Mouse (Mus musculus) left cerebral cortex, postnatal 14 days (tissue): Measurements from ENCODE around the gene Cldnd2. TPM values are rescaled to one million over a fixed set of nuclear protein-coding genes. Genes with fewer than 3 reads are reported as not detected.

Experiments used
- DNase-seq, 2 experiments: peaks; one replicate each; pipeline ENCODE4 v3.0.0; 2021 to 2022; ENCODE audit warnings: low spot score in 2 of 2, mixed read lengths in 1 of 2
- intact Hi-C: fragments of 180-260 bp; cut with DNase I; formaldehyde crosslinking; loops from one replicate; pipeline ENCODE4 v1.15.1; 2025
- total RNA-seq, 2 experiments: library from RNA; stranded (reverse); gene quantifications; 2 replicates each; pipeline ENCODE4 v1.2.3; 2021

Gene Cldnd2
- total RNA-seq, 2 experiments from 2014 or later = not detected

DNA sequence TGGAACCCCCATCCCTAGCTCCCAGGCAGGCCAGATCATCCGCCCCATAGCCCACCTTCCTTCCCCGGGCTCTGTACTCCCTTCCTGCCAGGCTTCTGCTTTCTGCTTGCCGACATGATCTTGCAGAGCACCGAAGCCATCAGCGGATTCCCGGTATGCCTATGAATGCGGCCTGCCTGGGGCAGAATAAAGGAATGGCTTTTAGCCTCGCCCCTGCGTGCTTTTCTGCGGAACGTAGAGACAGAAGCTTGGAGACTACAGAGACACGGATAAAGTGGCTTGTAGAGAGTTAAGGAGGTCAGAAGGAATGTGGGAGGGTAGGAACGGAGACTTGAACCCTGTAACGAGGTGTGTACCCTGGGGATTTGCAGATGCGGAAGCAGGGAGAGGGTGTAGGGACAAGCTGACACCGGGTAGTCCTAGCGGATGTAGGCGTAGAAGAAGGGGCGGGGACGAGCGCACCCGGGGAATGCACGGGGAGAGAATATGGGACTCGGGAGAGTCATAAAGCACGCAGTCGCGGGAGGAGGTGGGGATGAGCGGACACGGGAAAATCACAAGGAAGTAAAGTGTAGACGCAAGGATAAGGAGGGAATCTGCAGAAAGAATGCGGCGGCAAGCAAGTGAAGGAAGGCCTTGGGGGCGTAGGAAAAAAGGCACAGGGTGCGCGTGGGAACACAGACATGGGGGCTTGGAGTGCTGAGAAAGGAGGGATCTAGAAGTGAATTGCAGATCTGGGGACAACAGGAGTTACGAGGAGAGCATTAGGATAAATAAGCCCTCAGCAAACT lies 2.7 kb downstream of the Cldnd2 start:
- intact Hi-C loops = loop anchor here (10.0 kb wide), 1 partner anchor 129 kb away; the partner anchor contains the start of gene Zfp715
- peak; percentile 38 to 66 for DNase-seq

DNA sequence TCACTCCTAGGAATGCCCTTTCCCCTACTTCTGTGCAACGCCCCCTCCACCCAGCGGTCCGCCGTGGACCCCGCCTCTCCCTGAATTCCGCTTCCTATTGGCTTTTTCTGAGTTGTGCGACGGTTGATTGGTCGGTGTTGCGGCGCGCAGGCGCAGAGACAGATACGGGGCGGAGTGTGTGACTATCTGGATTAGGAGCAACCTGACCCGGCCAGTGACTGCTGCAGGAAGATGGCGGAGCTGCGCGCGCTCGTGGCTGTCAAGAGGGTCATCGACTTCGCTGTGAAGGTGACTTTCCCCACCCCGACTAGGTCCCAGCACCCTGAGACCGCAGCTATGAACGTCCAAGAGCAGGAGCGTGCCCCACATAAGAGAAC lies 3.3 kb downstream of the Cldnd2 start, which contains the start of the genes Etfb and Gm45233:
Etfb (plus strand) TSS at position 167 of the 377 bp plus-strand sequence.
Gm45233 (plus strand) TSS at position 212 of the 377 bp plus-strand sequence.
- intact Hi-C loops = loop anchor here (10.0 kb wide), 1 partner anchor 129 kb away; the partner anchor contains the start of gene Zfp715
- peak; percentile 94 to 95 for DNase-seq

GRCm38 (mm10) chr7:43447801-43448200 lies 7.2 kb downstream of the Cldnd2 start:
- DNase-seq = no peak
- intact Hi-C loops = loop anchor here (10.0 kb wide), 1 partner anchor 133 kb away; the partner anchor contains the start of gene Zfp715

DNA sequence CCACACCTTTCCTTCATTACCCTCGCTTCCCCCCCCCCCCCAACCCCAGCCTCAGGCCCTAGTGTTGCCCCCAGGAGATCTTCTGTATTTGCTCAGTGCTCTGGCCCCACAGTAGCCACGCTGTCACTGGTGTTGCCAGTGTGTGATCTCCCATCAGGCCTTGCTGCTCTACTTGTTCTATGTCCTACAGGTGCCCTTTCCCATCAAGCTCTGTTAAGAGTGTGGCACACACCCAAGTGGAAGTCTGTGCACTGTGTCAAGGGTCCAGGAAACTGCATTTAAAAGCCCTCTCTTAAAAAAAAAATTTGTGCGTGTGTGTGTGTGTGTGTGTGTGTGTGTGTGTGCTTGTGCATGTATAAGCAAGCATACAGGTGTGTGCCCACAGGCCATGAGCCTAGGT lies 7.7 kb downstream of the Cldnd2 start:
- intact Hi-C loops = loop anchor here (10.0 kb wide), 1 partner anchor 133 kb away; the partner anchor contains the start of gene Zfp715
- DNase-seq = no peak

DNA sequence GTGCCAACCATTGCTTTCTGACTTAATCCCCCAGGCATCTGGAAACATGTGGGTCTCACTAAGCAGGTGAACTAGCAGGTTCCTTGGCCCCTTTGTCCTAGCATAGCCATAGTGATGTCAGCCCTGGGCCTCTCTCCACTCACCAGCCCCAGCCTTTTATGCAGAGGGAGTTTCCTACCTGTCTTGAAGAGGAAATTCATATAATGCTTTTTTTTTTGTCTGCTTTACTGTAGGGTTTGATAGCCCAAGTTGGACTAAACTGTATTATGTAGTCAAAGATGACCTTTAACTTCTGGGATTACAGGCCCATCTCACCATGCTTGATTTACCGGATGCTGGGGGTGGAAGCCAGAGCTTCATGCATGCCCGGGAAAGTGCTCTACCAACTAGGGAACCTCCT lies 9.2 kb downstream of the Cldnd2 start:
- DNase-seq = no peak
- intact Hi-C loops = loop anchor here (10.0 kb wide), 1 partner anchor 135 kb away; the partner anchor contains the start of gene Zfp715

DNA sequence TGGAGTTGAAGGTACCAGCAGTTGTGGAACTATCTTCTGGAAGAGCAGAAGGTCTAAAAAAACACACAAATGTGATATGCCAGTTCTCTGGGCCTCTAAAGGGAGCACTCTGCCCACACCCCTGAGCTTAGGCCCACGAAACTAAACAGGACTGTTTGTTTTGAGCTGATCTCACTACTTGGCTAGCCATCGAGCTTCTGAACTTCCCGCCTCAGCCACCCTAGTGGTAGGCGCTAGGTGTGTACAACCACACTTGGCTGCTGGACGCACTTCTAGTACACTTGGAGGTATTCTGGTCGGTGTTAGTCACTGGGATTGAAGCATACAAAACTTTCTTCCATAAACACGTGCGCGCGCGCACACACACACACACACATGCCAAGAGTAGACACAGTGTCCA lies 11.1 kb downstream of the Cldnd2 start:
- DNase-seq = no peak
- intact Hi-C loops = no loop called here

- intact Hi-C loops = no loop called here
- no peak for DNase-seq
These were observed 12.0 kb downstream of the Cldnd2 start for GRCm38 (mm10) chr7:43452609-43453008.

- intact Hi-C loops = no loop called here
- DNase-seq = no peak
These were observed 13.2 kb downstream of the Cldnd2 start for GRCm38 (mm10) chr7:43453599-43454355.

- no peak for DNase-seq
- intact Hi-C loops = no loop called here
These were observed 13.8 kb downstream of the Cldnd2 start for GRCm38 (mm10) chr7:43454371-43454770.

- intact Hi-C loops = loop anchor here (10.0 kb wide), 1 partner anchor 178 kb away; no protein-coding TSS in a partner anchor
- DNase-seq = no peak
These were observed 22.3 kb downstream of the Cldnd2 start, which contains the start of gene Vsig10l for GRCm38 (mm10) chr7:43462851-43463250. Vsig10l (plus strand) TSS chr7:43463151.

- DNase-seq = no peak
- intact Hi-C loops = loop anchor here (10.0 kb wide), 1 partner anchor 179 kb away; no protein-coding TSS in a partner anchor
These were observed 23.4 kb downstream of the Cldnd2 start for GRCm38 (mm10) chr7:43463976-43464375.

DNA sequence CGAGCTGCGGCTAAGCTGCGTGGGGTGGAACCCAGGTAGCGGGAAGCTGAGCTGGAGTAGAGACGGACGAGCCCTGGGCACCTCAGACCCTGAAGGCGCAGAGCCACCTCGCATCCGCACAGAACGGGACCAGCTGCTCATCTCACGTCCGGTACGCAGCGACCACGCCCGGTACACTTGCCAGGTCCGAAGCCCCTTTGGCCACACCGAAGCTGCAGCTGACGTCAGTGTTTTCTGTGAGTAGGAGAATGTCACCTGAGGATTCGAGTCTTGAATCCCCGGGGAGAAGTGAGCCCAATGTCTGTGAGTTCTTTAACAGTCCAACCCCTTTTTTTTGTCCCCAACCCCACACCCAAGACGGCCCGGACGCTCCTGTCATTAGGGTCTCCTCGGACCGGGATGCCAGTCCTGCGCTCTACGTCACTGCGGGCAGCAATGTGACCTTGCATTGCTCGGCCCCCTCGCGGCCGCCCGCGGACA lies 24.3 kb downstream of the Cldnd2 start:
- DNase-seq = no peak
- intact Hi-C loops = loop anchor here (5.0 to 10.0 kb wide), 2 partner anchors 43 to 180 kb away; no protein-coding TSS in a partner anchor

- intact Hi-C loops = loop anchor here (5.0 to 10.0 kb wide), 2 partner anchors 43 to 181 kb away; no protein-coding TSS in a partner anchor
- peak; percentile 78 to 91 for DNase-seq
These were observed 24.9 kb downstream of the Cldnd2 start for GRCm38 (mm10) chr7:43465344-43466098.

DNA sequence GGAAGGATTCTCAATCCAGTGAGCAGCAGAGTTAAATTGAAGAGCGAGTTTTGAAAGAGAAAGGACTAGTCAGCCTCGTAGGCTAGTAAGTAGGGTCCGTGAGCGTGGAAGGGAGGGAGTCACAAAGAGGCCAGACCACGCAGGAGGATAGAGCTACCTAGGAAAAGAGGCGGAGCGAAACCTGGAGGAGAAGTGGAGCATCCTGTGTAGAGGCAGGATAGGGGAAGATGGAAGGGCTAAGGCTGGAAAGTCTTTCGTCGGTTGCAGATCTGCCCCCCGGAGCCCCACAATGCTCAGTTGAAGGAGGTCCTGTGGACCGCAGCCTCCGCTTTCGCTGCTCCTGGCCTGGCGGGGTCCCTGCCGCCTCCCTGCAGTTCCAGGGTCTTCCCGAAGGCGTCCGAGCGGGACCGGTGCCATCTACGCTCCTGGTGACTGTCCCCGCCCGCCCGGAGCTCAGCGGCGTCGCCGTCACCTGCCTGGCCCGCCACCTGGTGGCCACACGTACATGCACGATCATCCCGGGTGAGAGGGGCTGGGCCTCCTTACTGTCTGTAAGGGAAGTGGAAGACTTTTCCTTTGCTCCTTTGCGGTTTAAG lies 25.6 kb downstream of the Cldnd2 start:
- peak; percentile 76 to 85 for DNase-seq
- intact Hi-C loops = loop anchor here (5.0 to 10.0 kb wide), 2 partner anchors 44 to 181 kb away; no protein-coding TSS in a partner anchor

- intact Hi-C loops = no loop called here
- peak in 1 of 2 experiments; percentile 36 for DNase-seq
These were observed 29.8 kb downstream of the Cldnd2 start for GRCm38 (mm10) chr7:43470373-43470772.

DNA sequence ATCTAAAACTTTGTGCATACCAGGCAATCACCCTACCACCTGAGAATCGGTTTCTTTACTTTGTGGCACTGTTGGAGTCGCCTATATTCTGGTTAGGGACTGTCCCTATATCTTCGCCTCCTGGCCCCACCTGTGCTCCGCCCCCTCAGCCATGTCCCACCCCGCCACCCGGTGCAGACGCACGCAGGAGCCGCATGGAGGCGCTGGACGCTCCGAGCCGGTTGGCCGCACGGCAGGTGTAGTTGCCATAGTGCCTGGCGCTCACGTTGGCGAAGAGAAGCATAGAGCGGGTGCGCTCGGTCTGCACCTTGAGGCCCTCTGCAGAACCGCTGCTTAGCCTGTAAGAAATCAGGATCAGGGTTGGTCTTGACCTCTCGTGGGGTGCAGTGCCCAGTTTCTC lies 35.1 kb downstream of the Cldnd2 start:
- intact Hi-C loops = no loop called here
- DNase-seq = no peak

DNA sequence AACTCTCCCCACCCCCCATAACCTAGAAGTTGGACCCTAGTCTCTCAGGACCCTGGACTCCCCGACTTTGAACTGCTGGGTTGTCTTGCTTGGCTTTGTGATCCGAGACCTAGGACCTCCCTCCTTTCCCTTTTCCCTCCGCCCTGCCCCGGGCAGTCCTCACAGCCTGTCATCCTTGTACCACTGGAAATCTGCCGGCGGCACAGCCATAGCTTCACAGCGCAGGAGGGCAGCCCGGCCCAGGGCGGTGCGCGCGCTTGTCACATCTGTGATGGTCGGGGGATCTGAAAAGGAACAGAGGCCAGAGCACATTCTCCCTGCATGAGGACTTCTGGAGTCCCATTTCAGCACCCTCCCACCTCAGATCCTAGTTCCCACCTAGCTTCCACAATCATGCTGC lies 35.8 kb downstream of the Cldnd2 start:
- DNase-seq = no peak
- intact Hi-C loops = no loop called here

DNA sequence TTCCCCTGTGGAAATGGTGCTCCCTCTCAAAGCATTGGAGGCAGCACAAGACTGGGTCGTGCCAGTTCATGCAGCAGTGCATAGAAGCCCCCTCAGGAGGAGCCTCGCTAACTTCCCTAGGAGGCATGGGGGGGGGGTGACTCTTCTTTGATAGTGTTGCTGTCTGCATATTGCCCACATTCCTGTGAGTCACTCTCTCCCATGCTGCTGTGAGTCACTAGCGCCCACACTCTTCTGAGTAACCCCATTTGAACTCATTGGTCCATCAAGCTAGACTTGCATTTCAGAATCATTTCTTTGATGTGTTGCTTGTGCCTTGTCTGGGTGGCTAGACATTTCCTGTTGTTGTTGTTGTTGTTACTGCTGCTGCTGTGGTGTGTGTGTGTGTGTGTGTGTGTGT lies 40.6 kb downstream of the Cldnd2 start:
- DNase-seq = peak; percentile 62 to 86
- intact Hi-C loops = no loop called here
